Mouse (Mus musculus): ENCODE results near the gene Ddx49.

The Ddx49 gene

DNA sequence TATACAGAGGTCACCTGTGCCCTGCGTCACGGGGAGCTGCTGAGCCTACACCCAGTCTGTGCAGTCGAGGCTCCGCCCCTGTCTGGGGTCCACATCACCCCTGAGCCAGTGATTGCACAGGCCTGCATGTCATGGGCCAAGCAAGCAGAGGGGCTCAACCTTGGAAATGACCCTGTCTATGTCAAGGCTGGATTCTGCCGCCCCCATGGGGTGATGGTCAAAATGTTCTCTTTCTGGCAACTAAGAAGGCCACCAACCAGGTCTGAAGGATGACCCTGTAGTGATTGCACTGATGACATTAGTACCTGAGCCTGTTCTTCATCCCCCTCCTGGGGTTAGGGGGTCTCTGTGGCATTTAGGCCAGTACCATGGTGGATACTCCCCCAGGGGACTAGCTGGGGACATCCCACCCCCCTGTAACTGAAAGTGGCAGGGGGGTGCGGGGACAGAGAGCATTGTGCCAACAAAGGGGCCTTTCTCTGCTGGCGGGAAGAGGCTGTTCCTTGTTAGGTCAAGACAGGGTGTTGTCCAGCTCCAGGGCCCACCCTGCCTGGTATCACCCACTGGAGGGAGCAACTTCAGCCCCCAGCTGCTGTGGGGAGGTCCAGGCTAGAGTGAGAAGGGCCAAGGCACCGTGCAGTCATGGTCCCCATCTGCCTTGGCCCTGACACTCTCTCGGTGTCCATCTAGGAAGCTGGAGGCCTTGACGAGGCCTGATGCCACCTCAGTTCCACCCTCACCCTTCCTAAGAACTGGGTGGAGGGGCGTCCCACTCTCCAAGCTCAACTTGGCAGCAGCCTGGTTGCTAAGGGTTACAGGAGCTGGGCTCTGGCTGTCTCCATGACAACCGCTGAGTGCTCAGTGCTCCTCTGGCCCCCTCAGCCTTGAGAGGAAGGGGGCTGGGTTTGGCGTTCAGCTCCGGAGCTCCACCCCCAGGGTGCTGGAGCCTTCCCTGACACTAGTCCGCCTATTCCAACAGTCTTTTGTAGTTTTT, 14.5 kb upstream of the Ddx49 start:
- peak; percentile 51 for DNase-seq

DNA sequence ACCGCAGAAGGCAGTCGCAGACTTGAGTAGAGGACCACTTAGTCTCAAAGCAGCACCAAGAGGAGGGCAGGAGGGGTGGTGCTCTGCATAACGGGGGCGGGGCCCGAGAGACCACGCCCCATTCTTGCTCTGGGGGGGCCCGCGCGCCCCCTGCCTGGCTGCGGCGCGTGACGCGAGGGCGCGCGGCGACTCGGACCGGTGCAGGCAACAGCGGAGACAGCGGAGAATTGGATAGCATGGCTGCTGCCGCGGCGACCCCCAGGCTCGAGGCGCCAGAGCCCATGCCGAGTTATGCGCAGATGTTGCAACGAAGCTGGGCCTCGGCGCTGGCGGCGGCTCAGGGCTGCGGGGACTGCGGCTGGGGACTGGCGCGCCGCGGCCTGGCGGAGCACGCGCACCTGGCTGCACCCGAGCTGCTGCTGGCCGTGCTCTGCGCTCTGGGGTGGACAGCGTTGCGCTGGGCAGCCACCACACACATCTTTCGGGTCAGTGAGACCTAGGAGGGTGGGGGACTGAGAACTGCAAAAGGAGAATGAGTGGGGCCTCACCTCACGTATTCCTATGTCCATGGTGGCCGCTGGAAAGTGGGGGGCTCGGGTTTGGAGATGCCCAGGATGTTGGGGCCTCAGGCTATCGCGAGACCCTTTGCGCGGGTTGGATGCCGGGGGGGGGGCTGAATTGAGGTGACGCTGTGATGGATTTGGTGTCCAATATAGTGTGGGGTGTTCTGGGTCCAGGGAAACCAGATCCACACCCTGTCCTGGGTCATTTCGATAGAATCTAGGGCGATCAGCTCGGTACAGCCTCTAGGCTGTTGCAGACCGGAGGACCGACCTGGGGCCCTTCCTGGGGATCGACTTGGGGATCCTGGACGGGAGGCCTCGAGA, 13.6 kb upstream of the Ddx49 start, which contains the start of gene Cers1:
TSS of gene Cers1 (plus strand) at position 152 of the 887 bp plus-strand sequence.
- DNase-seq = peak; percentile 70

DNA sequence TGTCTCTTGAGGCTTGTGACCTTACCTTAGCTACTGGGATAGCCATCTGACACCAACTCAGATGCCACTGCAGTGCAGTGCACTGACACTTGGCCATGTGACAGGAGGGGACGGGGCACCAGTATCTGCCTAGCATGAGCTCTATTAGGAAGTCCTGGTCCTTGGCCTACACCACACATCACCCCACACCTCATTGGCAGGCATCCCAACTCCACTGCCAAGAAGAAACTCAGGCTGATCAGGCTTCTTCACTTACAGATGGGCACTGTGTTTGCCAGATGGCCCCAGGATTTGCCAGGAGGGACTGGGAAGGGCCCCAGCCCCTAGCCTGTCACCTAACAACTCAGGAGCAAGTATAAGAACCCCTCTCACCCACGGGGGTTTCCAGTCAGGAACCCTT, 11.1 kb upstream of the Ddx49 start:
- DNase-seq = no peak

DNA sequence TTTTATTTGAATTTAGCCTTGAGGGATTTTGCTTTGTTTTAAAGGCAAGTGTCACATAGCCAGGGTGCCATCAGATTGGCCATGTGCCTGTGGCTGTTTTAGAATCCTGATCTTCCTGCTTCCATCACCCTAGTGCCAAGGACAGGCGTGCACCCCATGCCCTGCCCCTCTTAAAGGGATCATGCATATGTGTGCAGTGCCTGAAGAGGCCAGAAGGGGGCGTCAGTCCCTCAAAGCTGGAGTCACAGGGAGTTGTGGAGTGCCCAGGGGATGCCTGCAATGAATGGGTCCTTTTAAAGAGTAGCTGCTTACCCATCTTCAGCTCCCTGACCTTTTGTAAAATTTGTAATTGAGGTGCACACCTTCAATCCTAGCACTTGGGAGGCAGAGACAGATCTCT, 7.0 kb upstream of the Ddx49 start:
- DNase-seq = peak; percentile 40

DNA sequence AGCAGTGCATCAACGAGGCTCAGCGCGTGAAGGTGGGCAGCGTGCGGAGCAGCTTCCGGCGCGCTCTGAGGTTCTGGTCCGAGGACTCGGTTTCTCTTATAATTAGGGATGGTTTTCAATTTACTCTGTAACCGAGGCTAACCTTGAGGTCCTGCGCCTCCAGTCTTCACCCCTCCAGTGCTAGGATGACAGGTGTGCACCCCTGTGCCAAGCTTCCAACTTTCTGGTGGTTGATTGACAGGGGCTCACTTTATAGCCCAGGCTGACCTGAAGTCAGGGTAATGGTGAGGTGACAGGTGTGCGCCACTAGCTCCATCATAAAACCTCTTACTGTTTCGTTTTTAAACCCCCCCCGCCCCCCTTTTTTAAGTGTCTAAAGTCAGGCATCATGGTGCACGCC, 612 bp upstream of the Ddx49 start:
- DNase-seq = no peak

DNA sequence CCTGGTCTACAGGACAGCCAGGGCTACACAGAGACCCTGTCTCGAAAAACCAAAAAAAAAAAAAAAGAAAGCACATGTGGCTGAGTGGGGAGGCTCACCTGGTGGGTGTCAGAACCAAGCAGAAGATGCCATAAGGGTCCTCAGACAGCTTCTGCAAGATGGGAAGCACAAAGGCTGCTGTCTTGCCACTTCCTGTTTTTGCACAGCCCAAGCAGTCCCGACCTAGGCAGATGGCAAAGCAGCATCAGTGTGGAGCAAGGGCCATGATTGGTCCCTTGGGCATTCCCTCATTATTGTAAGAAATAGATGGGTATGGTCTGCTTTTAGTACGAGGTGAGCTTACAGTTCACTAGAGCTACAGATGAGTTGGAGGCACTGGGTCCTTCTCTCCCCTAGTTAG, 1.4 kb downstream of the Ddx49 start:
- no peak for DNase-seq

DNA sequence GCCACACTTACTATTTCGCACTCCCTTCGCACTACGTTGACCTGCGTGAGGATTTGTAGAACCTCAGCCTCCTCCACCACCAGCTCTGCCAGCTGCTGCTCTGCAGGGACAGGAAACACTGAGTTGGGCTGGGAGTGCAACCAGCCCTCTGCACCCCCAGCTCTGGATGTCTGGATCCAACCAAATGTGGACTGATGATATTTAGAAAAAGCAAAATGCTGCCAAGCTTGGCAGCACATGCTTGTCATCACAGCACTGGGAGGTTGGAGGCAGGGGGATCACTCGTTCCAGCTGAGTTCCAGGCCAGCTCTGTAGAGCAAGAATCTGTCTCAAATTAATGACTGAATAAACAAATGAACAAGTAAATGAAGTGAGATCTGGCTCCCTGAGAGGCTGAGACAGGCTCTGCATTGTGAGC, 8.3 kb downstream of the Ddx49 start:
- no peak for DNase-seq

DNA sequence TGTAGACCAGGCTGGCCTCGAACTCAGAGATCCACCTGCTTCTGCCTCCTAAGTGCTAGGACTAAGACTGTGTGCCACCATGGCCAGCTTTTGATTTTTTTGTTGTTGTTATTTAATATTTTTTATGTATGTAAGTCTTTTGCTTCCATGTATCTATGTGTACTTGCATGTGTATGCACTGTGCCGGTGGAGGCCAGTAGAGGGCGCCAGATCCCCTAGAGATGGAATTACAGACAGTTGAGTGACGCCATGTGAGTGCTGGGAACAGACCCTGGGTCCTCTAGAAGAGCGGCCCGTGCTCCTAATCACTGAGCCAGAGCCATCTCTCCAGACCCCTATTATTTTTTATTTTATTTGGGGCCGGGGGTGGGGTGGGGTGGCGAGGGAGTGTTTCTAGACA, 15.6 kb downstream of the Ddx49 start:
- DNase-seq = peak; percentile 53

DNA sequence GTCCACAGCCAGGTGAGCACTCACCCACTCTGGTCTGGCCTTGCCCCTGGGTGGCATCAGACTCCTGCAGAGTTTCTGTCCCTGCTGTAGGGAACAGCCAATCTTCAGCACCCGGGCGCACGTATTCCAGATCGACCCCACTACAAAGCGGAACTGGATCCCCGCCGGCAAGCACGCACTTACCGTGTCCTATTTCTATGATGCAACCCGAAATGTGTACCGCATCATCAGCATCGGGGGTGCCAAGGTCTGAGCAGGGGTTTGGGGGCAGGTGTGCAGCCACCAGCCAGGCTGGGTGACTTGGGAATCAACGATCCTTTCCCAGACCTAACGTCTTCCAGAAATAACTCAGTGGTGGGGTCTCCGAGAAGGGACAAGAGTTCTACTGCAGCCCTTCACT, 17.0 kb downstream of the Ddx49 start:
- no peak for DNase-seq

DNA sequence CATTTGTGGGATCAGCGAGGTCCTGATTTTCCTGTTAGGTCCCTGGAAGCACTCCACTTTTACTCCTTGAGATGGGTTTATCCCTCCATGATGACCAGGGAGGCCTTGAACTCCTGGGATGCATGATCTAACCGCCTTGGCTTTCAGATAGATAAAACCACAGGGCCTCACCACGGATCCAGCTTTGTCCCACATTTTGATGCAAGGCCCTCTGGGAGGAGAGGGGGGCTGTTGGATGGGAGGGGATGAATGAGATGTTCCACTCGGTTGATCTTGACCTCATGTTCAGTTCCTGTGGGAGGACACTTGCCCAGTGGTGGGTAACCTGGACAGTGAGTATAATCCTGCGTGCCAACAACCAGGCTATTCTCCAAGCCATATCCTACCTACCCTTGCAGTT, 17.9 kb downstream of the Ddx49 start:
- DNase-seq = no peak

DNA sequence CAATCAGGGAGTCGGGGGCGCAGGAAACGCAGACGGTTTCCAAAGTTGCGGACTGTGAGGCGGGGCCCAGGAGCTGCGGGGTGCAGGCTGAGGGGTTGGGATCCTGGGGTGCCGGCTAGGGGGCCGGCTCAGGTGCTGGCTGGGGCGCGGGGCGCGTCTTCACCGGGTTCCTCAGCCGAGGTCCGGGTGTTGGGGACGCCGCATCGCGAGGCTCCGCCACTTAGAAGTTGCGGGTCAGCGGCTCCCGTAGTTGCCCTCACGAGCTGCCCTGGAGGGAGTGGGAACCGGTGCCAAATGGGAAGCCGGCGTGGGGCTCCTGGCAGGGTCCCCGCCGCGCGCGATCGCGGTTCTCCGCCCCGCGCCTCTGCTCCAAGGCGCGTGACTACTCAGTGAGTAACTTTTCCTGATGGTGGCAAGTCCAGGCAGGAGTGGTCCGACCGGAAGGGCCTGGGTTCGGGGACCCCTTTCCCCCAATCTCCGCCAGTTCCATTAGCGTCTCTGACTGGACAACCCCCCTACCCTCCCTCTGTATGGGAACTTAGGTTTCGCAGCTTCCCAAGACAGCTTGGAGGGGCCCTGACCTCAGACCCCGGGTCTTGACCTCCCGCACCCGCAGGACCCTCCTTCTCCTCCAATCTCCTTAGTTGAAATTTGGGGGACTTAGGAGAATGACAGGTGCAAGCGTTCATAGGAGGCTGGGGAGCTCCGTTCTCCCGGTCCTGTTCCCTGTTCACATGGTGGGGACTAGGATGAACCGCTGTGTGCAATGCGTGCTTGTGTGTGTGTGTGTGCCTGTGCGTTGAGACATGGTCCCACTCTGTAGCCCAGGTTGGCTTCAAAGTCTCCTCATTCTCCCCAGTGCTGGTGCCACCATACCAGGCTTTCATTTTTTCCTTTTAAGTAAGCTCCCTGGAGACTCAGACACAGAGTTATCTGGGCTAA, 18.9 kb downstream of the Ddx49 start:
- DNase-seq = no peak

DNA sequence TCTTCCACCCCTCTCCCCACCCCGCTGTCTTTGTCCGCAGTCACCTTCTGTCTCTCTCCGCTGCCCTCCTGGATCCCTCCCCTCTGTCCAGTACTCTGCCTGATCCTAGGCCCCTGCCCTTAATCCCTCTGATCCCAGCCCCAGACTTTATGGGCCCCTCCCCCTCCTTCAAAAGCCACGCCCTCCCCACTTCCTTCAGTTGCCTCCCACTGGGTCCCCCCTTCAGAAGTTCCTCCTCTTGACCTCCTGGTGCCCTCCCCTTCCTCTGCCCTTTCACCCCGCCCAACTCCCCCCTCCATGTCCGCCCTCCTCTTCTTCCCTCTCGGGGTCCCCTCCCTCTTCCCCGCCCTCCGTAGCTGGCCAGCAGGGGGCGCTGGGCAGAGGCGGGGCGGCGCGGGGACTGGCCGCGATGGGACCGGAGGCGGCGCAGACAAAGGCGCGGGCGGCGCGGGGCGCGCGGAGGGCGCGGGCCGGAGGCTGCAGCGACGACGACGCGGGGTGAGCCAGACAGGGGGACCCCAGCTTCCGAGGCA, 19.6 kb downstream of the Ddx49 start, which contains the start of gene Homer3:
TSS of gene Homer3 (plus strand) at position 225 of the 533 bp plus-strand sequence.
- peak; percentile 86 for DNase-seq

DNA sequence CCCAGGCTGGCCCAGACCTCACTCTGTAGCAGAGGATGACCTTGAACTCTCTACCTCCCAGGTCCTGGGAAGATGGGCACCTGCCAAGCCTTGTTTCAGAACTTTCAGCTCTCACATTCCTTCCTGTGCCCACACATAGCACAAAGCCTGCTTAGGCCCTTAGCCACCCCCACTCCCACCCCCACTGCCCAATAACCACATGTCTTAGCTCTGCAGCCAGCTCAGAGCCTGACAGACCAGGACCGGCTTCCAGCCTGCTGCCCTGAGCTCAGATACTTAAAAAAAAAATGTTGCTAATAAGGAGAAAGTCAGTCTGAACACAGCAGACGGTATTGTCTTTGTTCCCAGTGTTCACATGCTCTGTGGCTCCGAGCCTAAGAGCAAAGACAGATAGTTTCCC, 21.3 kb downstream of the Ddx49 start:
- no peak for DNase-seq

DNA sequence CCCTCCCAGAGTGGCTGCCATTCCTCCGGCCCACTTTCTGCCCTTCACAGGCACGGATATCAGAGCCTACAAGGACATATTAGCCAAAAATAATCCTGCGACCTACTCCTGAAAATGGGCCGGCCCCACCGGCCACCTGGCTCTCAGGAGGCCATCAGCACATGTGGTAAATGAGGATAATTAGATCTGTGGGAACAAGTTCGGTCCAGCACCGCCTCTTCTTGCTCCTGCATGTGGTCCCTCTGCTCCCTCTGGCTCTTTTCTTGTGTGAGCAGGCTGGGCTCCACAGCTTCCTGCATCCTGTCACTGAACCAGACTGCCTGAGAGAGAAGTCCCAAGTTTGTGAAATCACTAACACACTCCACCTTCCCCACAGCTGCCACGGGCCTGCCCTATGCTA, 23.0 kb downstream of the Ddx49 start:
- no peak for DNase-seq

DNA sequence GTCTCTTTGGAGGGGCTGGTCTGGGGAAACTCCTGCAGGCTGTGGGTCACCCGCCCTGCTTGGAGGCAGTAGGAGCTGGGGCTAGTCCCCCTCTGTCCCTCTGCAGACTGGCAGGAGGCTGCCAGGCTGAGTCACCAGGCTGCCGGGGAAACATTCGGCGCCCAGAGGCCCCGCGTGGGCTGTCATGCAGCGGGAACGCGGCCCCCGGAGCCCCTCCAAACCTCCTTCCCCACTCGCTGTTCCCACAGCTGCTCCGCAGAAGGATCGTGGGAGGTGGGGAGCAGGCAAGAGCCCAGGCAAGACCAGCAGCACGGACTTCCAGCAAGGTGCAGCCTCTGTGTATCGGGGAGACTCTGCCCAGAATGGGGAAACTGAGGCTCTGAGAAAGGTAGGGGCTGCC, 24.1 kb downstream of the Ddx49 start:
- DNase-seq = no peak

DNA sequence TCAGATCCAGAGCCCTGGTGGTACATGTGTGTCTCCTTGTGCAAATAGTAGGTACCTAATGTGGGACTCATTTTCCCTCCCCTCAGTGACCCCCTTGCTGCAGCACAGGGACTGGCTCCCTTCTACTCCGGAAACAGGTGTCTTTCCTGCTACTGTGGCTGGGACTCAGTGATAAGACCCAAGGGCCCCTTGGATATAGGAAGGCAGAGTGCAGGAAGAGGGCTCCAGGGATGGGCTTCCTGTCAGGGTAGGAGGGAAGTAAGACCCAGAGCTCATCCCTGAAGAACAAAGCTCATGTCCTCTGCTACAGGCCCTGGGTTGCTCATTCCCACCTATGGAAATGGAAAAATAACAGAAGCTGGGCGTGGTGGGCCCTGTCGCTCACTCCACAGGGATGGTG, 25.8 kb downstream of the Ddx49 start:
- DNase-seq = peak; percentile 36

DNA sequence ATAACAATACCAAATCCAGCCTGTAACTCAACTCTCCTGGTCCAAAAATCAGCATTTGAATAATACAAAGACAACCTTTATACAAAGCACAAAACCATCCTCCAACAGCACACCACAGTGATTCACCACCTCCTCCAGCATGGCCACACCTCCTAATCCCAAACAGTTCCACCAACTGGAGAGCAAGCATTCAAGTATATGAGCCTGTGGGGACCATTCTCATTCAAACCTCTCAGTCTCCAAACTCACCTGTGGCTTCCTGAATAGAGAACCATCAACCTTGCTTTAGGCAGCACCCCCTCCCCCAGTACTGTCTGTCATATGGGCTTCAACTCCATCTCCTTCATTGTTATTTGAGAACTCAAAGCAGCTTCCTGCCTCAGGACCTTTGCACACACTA, 27.9 kb downstream of the Ddx49 start:
- DNase-seq = no peak

DNA sequence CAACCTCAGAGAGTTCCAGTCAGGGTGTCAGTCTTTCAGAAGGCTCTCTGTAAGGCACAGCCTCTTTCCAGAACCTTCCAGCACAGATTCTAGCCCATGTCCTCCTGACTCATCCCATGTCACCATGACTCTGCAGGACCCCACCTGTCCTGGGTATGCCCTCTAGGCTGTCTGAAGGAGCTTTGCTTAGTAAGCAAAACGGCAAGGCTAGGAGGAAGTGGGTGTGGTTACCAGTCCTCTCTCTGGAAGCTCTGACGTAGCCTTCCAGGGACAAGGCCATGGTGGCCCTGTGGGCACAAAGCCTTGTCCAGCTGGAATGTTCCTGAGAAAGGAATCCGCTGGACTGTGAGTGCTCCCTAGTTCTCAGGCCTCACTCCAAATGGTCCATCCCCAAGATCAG, 29.3 kb downstream of the Ddx49 start:
- peak; percentile 82 for DNase-seq

DNA sequence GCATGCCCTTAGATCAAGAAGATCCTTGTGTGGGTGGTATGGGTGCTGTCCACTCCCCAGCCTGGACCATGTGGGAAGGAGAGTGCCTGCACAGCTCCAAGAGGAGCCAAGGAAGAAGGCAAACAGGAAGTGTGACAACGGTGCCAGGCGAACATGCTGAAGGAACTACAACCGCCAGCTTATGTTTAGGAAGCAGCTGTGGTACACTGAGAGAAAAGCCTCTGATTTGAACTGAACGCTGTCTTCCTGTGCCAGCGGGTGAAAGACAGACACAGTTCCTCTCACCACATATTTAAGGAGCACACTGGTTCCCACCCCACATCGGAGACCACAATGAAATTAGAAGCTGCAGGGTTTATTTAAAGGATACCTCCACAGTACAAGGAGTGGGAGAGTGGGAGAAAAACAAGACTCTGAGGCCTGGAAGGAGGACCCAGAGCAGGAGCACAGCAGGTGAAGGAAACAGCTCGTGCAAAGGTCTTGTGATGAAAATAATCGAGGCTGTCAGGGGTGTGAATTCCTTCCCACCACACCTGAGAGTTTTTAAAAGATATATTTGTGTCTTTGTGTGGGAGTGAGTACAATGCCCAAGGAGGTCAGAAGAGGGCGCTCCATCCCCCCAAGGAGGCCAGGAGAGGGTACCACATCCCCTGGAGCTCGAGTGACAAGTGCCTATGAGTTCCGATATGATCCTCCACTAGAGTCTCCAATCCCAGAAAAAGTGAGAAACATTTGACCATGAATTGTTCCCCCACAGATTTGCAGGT, 33.3 kb downstream of the Ddx49 start:
- DNase-seq = peak; percentile 40

DNA sequence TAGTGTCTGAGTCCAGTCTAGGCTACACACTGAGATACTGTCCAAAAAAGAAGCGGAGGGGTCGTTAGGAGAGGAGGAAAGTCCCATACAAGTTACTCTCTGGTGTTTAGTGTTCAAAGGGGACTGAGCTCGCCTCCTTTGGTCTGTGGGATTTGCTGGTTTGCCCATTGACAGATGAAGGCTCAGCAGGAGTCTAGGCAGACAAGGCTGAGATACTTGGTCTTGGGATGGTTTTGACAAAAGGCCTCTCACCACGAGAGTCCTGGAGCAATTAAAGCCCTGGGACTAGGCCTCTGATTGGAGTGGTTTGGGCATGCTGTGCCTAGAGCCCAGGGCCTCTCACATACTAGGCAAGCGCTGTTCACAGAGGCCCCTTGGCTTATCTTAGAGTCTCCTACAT, 34.0 kb downstream of the Ddx49 start:
- DNase-seq = no peak

DNA sequence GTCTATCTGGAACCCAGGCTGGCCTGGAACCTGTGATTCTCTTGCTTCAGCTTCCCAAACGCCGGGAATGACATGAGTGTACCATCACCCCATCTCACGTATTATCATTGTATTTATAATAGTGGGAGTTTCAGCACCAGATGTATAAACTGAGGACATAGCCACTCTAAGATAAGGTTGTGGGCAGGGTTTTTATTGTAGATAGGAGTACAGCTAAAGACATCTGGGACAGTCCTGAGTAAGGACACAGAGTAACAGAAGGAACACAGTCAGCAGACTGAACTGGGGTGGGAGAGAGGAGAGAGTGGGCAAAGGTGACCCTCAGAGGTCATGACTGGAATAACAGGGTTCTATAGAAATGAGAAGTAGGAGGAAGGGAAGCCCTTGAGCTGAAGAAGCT, 34.6 kb downstream of the Ddx49 start:
- no peak for DNase-seq

All from liver (tissue).